Mouse (Mus musculus) stomach, embryonic 16.5 days (tissue): ENCODE data around the gene Catsperz. TPM values are rescaled to one million over a fixed set of nuclear protein-coding genes. Genes with fewer than 3 reads are reported as not detected.

ENCODE experiments used
- ATAC-seq: fragments of 200-750 bp; cut with Nextera tagmentation; 2 replicates; pipeline ENCODE4 v1.8.0; 2017; ENCODE audit warnings: moderate number of reproducible peaks, moderate TSS enrichment; ENCODE audit not compliant: insufficient read depth, low FRiP score
- H3K27ac ChIP-seq: fragments of 300-500 bp; sonication (generic); 2 replicates; pipeline ENCODE4 v1.5.1; 2014; ENCODE audit warnings: low read length
- H3K27me3 ChIP-seq: fragments of 300-500 bp; sonication (generic); 2 replicates; pipeline ENCODE4 v1.6.1; 2014; ENCODE audit warnings: low read length, control low read depth, mixed read lengths; ENCODE audit not compliant: control insufficient read depth, insufficient read depth
- H3K36me3 ChIP-seq: fragments of 300-500 bp; sonication (generic); 2 replicates; pipeline ENCODE4 v1.6.1; 2014; ENCODE audit warnings: low read length; ENCODE audit not compliant: control insufficient read depth, insufficient read depth
- H3K4me1 ChIP-seq: fragments of 300-500 bp; sonication (generic); 2 replicates; pipeline ENCODE4 v1.6.1; 2014; ENCODE audit warnings: low read length, control low read depth, mixed read lengths; ENCODE audit not compliant: control insufficient read depth, insufficient read depth
- H3K4me2 ChIP-seq: fragments of 300-500 bp; sonication (generic); 2 replicates; pipeline ENCODE4 v1.6.1; 2014; ENCODE audit warnings: low read depth, low read length, mixed read lengths
- H3K4me3 ChIP-seq: fragments of 300-500 bp; sonication (generic); replicated peaks from 2 replicates; pipeline ENCODE4 v1.5.1; 2014; ENCODE audit warnings: mild to moderate bottlenecking, low read length
- H3K9ac ChIP-seq: fragments of 300-500 bp; sonication (generic); 2 replicates; pipeline ENCODE4 v1.6.1; 2014; ENCODE audit warnings: low read length
- H3K9me3 ChIP-seq: fragments of 300-500 bp; sonication (generic); replicated peaks from 2 replicates; pipeline ENCODE4 v1.6.1; 2016; ENCODE audit warnings: low read length, control low read depth; ENCODE audit not compliant: control insufficient read depth
- WGBS: fragments of 180-500 bp; shearing (Covaris S2); extraction: QIAGEN DNeasy Blood & Tissue Kit; methylation state at CpG from one replicate; pipeline ENCODE4 v1.1.7; 2014; 5-methylcytosine and 5-hydroxymethylcytosine counted together
- polyA plus RNA-seq: library from polyadenylated mRNA; unstranded; fragments of >200 nt; fragmentation: Nextera tagmentation; extraction: Ambion mirVana; gene quantifications from 2 replicates; pipeline ENCODE4 v1.2.1, GENCODE M21; 2015

The Catsperz gene
- 1.8 and 2.8 TPM in 2 replicates for polyA plus RNA-seq

DNA sequence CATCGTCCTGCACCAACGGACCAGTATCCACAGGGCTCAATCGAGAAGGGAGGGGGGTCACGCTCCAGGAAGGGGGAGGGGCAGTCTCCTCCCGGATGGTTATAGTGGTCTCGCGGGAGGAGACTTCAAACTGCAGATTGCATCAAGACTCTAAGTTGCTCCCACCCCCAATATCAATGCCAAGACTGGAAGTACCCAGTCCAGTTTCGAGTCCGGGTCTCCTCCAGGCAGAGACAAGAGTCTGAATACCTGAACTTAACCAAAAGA, at the start of gene Catsperz:
Catsperz (minus strand) TSS at position 74 of the 267 bp plus-strand sequence.
- Histone ChIP-seq H3K4me2 (peak within 1 kb of the TSS; percentile 41), H3K4me3 (peak within 1 kb of the TSS; percentile 24), H3K36me3 (no peaks in the 10 kb centered on the region), H3K27me3 (peaks cover 46% of the 10 kb centered on the region), H3K9me3 (no peaks in the 10 kb centered on the region; the same call in 1 of the 2 replicates), H3K4me1 (peaks cover 23% of the 10 kb centered on the region), H3K9ac (peak within 1 kb of the TSS; percentile 60), H3K27ac (peak within 1 kb of the TSS; percentile 84)
- WGBS, result 4% methylated on average over 9 of the region's 9 CpGs
- ATAC-seq, result no peak

- H3K27me3 ChIP-seq, result no peaks in the 10 kb centered on the region
- peaks cover 66% of the 10 kb centered on the region for H3K4me1 ChIP-seq
- H3K9ac ChIP-seq, result peak within 1 kb of the TSS; percentile 89
- WGBS, result under 1% methylated on average over 60 of the region's 84 CpGs
- H3K4me3 ChIP-seq, result peak within 1 kb of the TSS; percentile 75
- no peaks in the 10 kb centered on the region for H3K9me3 ChIP-seq
- H3K36me3 ChIP-seq, result no peaks in the 10 kb centered on the region
- H3K4me2 ChIP-seq, result peak within 1 kb of the TSS; percentile 92
- peak; percentile 67 for ATAC-seq
- H3K27ac ChIP-seq, result peak within 1 kb of the TSS; percentile 97
Observed at GRCm38 (mm10) chr19:6974211-6975205, 49.3 kb upstream of the Catsperz start, which contains the start of gene Ppp1r14b. Ppp1r14b (plus strand) TSS chr19:6974968.

- Histone ChIP-seq H3K4me3 (peak overlapping the region; percentile 75), H3K36me3 (no peaks in the 10 kb centered on the region), H3K9me3 (no peaks in the 10 kb centered on the region), H3K9ac (peak overlapping the region; percentile 89), H3K27ac (peak overlapping the region; percentile 97), H3K4me2 (peak overlapping the region; percentile 92), H3K4me1 (peaks cover 60% of the 10 kb centered on the region), H3K27me3 (no peaks in the 10 kb centered on the region)
- WGBS, result 32% methylated on average over 12 of the region's 12 CpGs
- no peak for ATAC-seq
Observed at GRCm38 (mm10) chr19:6973581-6974190, 48.5 kb upstream of the Catsperz start.

DNA sequence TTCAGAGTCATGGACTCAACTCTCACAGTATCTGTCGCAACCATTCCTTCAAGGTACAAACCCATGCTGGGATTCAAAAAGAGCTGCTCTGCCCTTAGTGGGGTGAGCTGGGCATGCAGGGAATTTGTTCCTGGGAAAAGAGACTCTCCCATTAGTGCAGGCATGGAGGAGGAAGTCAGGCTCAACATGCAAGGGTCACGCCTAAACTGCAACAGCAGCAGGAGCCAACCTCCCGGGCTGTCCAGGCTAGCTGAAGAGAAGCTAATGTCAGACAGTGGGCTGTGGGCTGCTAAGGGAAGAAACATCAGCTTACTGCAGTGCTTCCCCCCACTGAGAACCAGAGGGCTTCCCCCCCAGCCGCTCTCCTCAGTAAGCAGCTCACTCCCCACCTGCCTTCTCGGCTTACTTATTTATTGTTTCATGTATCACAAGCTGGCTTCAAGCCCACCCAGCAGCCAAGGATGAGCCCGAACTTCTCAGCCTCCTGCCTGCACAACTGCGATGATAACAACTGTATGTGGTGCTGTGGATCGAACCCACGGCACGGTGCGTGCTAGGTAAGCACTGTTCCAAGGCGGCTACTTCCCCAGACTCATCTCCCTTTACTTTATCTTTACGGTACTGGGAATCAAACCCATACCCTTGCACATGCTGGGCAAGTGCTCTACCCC, 47.2 kb upstream of the Catsperz start:
- H3K9me3 ChIP-seq, result no peaks in the 10 kb centered on the region
- no peak overlapping the region for H3K4me3 ChIP-seq
- no peak overlapping the region for H3K4me2 ChIP-seq
- H3K36me3 ChIP-seq, result no peaks in the 10 kb centered on the region
- peak overlapping the region; percentile 23; the same call in 1 of the 2 replicates for H3K9ac ChIP-seq
- H3K4me1 ChIP-seq, result peaks cover 59% of the 10 kb centered on the region
- WGBS, result 73% methylated on average over 13 of the region's 13 CpGs
- peak overlapping the region; percentile 38; the same call in 1 of the 2 replicates for H3K27ac ChIP-seq
- H3K27me3 ChIP-seq, result no peaks in the 10 kb centered on the region
- no peak for ATAC-seq

- ATAC-seq, result no peak
- Histone ChIP-seq H3K4me3 (no peak overlapping the region), H3K27me3 (no peaks in the 10 kb centered on the region), H3K36me3 (0 out of 2 replicates have a peak, but pooled peaks cover under 1% of the 10 kb centered on the region), H3K4me2 (no peak overlapping the region), H3K27ac (no peak overlapping the region; the same call in none of the 2 replicates), H3K4me1 (peaks cover 54% of the 10 kb centered on the region), H3K9me3 (no peaks in the 10 kb centered on the region), H3K9ac (0 out of 2 replicates have a peak overlapping the region, but pooled peaks have one; percentile 31)
- WGBS, result 32% methylated on average over 6 of the region's 6 CpGs
Observed at GRCm38 (mm10) chr19:6971644-6972043, 46.5 kb upstream of the Catsperz start.

- Histone ChIP-seq H3K27me3 (no peaks in the 10 kb centered on the region), H3K27ac (peak overlapping the region; percentile 5; the same call in 1 of the 2 replicates), H3K4me2 (peak overlapping the region; percentile 74), H3K9ac (peak overlapping the region; percentile 85), H3K4me1 (peaks cover 45% of the 10 kb centered on the region), H3K36me3 (peaks cover 11% of the 10 kb centered on the region), H3K4me3 (peak overlapping the region; percentile 75; the same call in 1 of the 2 replicates), H3K9me3 (no peaks in the 10 kb centered on the region)
- WGBS, result 27% methylated on average over 11 of the region's 11 CpGs
- no peak for ATAC-seq
Observed at GRCm38 (mm10) chr19:6970460-6971085, 45.4 kb upstream of the Catsperz start.

GRCm38 (mm10) chr19:6969665-6970381, 44.6 kb upstream of the Catsperz start:
- H3K4me2 ChIP-seq, result peak overlapping the region; percentile 74
- peak overlapping the region; percentile 85 for H3K9ac ChIP-seq
- H3K9me3 ChIP-seq, result no peaks in the 10 kb centered on the region
- peak overlapping the region; percentile 78 for H3K27ac ChIP-seq
- peaks cover 17% of the 10 kb centered on the region for H3K36me3 ChIP-seq
- WGBS, result under 1% methylated on average over 55 of the region's 55 CpGs
- H3K27me3 ChIP-seq, result no peaks in the 10 kb centered on the region
- peak; percentile 78 for ATAC-seq
- peak overlapping the region; percentile 75 for H3K4me3 ChIP-seq
- H3K4me1 ChIP-seq, result peaks cover 45% of the 10 kb centered on the region

DNA sequence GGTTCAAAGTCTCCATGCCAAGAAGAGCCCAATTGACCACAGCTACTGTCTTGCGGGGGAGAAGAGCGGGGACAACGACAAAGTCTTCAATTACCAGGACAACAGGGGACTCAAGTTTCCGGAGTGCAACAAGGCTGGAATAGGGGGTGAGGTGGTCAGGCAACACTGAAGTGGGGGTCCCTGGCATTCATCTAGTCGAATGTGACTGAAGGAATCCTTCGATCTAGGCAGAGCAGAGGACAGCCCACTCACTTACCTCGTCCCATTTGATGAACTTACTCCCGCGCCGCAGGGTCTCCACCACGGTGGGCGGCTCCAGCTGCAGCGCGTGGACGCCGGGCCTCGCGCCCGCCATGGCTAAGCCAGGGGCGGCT, 44.1 kb upstream of the Catsperz start:
- WGBS, result 0% methylated on average over 20 of the region's 20 CpGs
- H3K27ac ChIP-seq, result peak overlapping the region; percentile 78
- 0 out of 2 replicates have a peak, but pooled peaks have one; percentile 0 for ATAC-seq
- no peaks in the 10 kb centered on the region for H3K9me3 ChIP-seq
- peaks cover 45% of the 10 kb centered on the region for H3K4me1 ChIP-seq
- peak overlapping the region; percentile 85 for H3K9ac ChIP-seq
- H3K27me3 ChIP-seq, result no peaks in the 10 kb centered on the region
- peak overlapping the region; percentile 74 for H3K4me2 ChIP-seq
- H3K36me3 ChIP-seq, result peaks cover 22% of the 10 kb centered on the region
- peak overlapping the region; percentile 75 for H3K4me3 ChIP-seq
